Mouse (Mus musculus): ENCODE data around the gene Zfp300. TPM values are rescaled to one million over a fixed set of nuclear protein-coding genes. Genes with fewer than 3 reads are reported as not detected.
A peak's percentile ranks its signal among the peaks of the same experiment; 100 is the strongest.

Gene Zfp300
- polyA plus RNA-seq (2012; rRNA removed): 0.04 and 0.12 TPM in 2 replicates

- TF ChIP-seq CTCF (IDR thresholded peaks at IDR 0.05; ENCODE audit: extremely low read depth, insufficient read depth, insufficient read length, insufficient replicate concordance): no peak
- TF ChIP-seq POLR2A (IDR thresholded peaks at IDR 0.05; ENCODE audit: low read depth, low read length): no peak
- Histone ChIP-seq H3K27me3 (ENCODE audit: control insufficient read depth, insufficient read depth, low read length) (no peaks in the 10 kb centered on the region), H3K27ac (ENCODE audit: insufficient read depth, low read length) (peak within 1 kb of the TSS; percentile 33; the same call in 1 of the 2 replicates), H3K4me3 (ENCODE audit: extremely low read depth, insufficient read depth, insufficient read length) (peak within 1 kb of the TSS; percentile 61), H3K36me3 (ENCODE audit: control insufficient read depth, insufficient read depth, low read length) (no peaks in the 10 kb centered on the region), H3K4me1 (ENCODE audit: control insufficient read depth, insufficient read depth, insufficient read length) (no peaks in the 10 kb centered on the region; the same call in 1 of the 2 replicates)
- DNase-seq (ENCODE audit: low read depth in 1 of 2, low spot score in 2 of 2): peak; percentile 28 to 51
- 27% methylated on average over 27 of the region's 27 CpGs for WGBS
Measured at GRCm38 (mm10) chrX:21088983-21089866, at the start of gene Zfp300. Gene Zfp300 (minus strand): TSS chrX:21089527.

GRCm38 (mm10) chrX:21115520-21115919 is 26.2 kb upstream of the Zfp300 start, which contains the start of gene Ssxa1:
Gene Ssxa1 (plus strand): TSS chrX:21115820.
- Histone ChIP-seq H3K4me3 (ENCODE audit: extremely low read depth, insufficient read depth, insufficient read length) (no peak within 1 kb of the TSS), H3K4me1 (ENCODE audit: control insufficient read depth, insufficient read depth, insufficient read length) (no peaks in the 10 kb centered on the region), H3K36me3 (ENCODE audit: control insufficient read depth, insufficient read depth, low read length) (no peaks in the 10 kb centered on the region), H3K27me3 (ENCODE audit: control insufficient read depth, insufficient read depth, low read length) (no peaks in the 10 kb centered on the region), H3K27ac (ENCODE audit: insufficient read depth, low read length) (no peak within 1 kb of the TSS)
- no peak for DNase-seq (ENCODE audit: low read depth in 1 of 2, low spot score in 2 of 2)
- no peak for TF ChIP-seq POLR2A (IDR thresholded peaks at IDR 0.05; ENCODE audit: low read depth, low read length)
- no peak for TF ChIP-seq CTCF (IDR thresholded peaks at IDR 0.05; ENCODE audit: extremely low read depth, insufficient read depth, insufficient read length, insufficient replicate concordance)
- WGBS: 87% methylated on average over 4 of the region's 4 CpGs

- H3K27me3 ChIP-seq (ENCODE audit: control insufficient read depth, insufficient read depth, low read length): no peaks in the 10 kb centered on the region
- H3K27ac ChIP-seq (ENCODE audit: insufficient read depth, low read length): no peak overlapping the region
- no peak for TF ChIP-seq CTCF (IDR thresholded peaks at IDR 0.05; ENCODE audit: extremely low read depth, insufficient read depth, insufficient read length, insufficient replicate concordance)
- TF ChIP-seq POLR2A (IDR thresholded peaks at IDR 0.05; ENCODE audit: low read depth, low read length): no peak
- H3K4me1 ChIP-seq (ENCODE audit: control insufficient read depth, insufficient read depth, insufficient read length): no peaks in the 10 kb centered on the region; the same call in 1 of the 2 replicates
- no peak overlapping the region for H3K4me3 ChIP-seq (ENCODE audit: extremely low read depth, insufficient read depth, insufficient read length)
- H3K36me3 ChIP-seq (ENCODE audit: control insufficient read depth, insufficient read depth, low read length): no peaks in the 10 kb centered on the region
- DNase-seq (ENCODE audit: low read depth in 1 of 2, low spot score in 2 of 2): no peak
- WGBS: 60% methylated on average over 7 of the region's 7 CpGs
Measured at GRCm38 (mm10) chrX:21089867-21090239, 526 bp upstream of the Zfp300 start.

GRCm38 (mm10) chrX:21088645-21088982 is 713 bp downstream of the Zfp300 start:
- WGBS: 40% methylated on average over 6 of the region's 6 CpGs

GRCm38 (mm10) chrX:21068106-21068505 is 21.2 kb downstream of the Zfp300 start, which contains the start of gene Spaca5:
Gene Spaca5 (plus strand): TSS chrX:21068406.
- no peaks in the 10 kb centered on the region for H3K36me3 ChIP-seq (ENCODE audit: control insufficient read depth, insufficient read depth, low read length)
- no peaks in the 10 kb centered on the region for H3K27me3 ChIP-seq (ENCODE audit: control insufficient read depth, insufficient read depth, low read length)
- no peak within 1 kb of the TSS for H3K4me3 ChIP-seq (ENCODE audit: extremely low read depth, insufficient read depth, insufficient read length)
- no peaks in the 10 kb centered on the region for H3K4me1 ChIP-seq (ENCODE audit: control insufficient read depth, insufficient read depth, insufficient read length)
- DNase-seq (ENCODE audit: low read depth in 1 of 2, low spot score in 2 of 2): no peak
- no peak within 1 kb of the TSS for H3K27ac ChIP-seq (ENCODE audit: insufficient read depth, low read length)
- no peak for TF ChIP-seq CTCF (IDR thresholded peaks at IDR 0.05; ENCODE audit: extremely low read depth, insufficient read depth, insufficient read length, insufficient replicate concordance)
- no peak for TF ChIP-seq POLR2A (IDR thresholded peaks at IDR 0.05; ENCODE audit: low read depth, low read length)

More at GRCm38 (mm10) chrX:21088645-21088982, 713 bp downstream of the Zfp300 start:
- Histone ChIP-seq H3K4me3 (ENCODE audit: extremely low read depth, insufficient read depth, insufficient read length) (peak overlapping the region; percentile 61), H3K4me1 (ENCODE audit: control insufficient read depth, insufficient read depth, insufficient read length) (no peaks in the 10 kb centered on the region; the same call in 1 of the 2 replicates), H3K27me3 (ENCODE audit: control insufficient read depth, insufficient read depth, low read length) (no peaks in the 10 kb centered on the region), H3K27ac (ENCODE audit: insufficient read depth, low read length) (peak overlapping the region; percentile 33; the same call in 1 of the 2 replicates), H3K36me3 (ENCODE audit: control insufficient read depth, insufficient read depth, low read length) (no peaks in the 10 kb centered on the region)
- DNase-seq (ENCODE audit: low read depth in 1 of 2, low spot score in 2 of 2): no peak
- TF ChIP-seq CTCF (IDR thresholded peaks at IDR 0.05; ENCODE audit: extremely low read depth, insufficient read depth, insufficient read length, insufficient replicate concordance): no peak
- TF ChIP-seq POLR2A (IDR thresholded peaks at IDR 0.05; ENCODE audit: low read depth, low read length): no peak

- WGBS: 82% methylated on average over 3 of the region's 3 CpGs
- TF ChIP-seq CTCF (IDR thresholded peaks at IDR 0.05; ENCODE audit: extremely low read depth, insufficient read depth, insufficient read length, insufficient replicate concordance) (no peak), POLR2A (IDR thresholded peaks at IDR 0.05; ENCODE audit: low read depth, low read length) (no peak)
- H3K4me3 ChIP-seq (ENCODE audit: extremely low read depth, insufficient read depth, insufficient read length): no peak overlapping the region
- no peaks in the 10 kb centered on the region for H3K27me3 ChIP-seq (ENCODE audit: control insufficient read depth, insufficient read depth, low read length)
- no peaks in the 10 kb centered on the region; the same call in 1 of the 2 replicates for H3K4me1 ChIP-seq (ENCODE audit: control insufficient read depth, insufficient read depth, insufficient read length)
- H3K27ac ChIP-seq (ENCODE audit: insufficient read depth, low read length): no peak overlapping the region
- no peaks in the 10 kb centered on the region for H3K36me3 ChIP-seq (ENCODE audit: control insufficient read depth, insufficient read depth, low read length)
- no peak for DNase-seq (ENCODE audit: low read depth in 1 of 2, low spot score in 2 of 2)
Measured at GRCm38 (mm10) chrX:21062544-21062890, 26.8 kb downstream of the Zfp300 start.

Data from spleen, adult 2 months (tissue).